ENCODE assay signal across 25 mouse cellular contexts in genomic region chr10:41055581-41055980, GRCm38 (mm10). TPM values are rescaled to one million over a fixed set of nuclear protein-coding genes. Genes with fewer than 3 reads are reported as not detected.
A peak's percentile ranks its signal among the peaks of the same experiment; 100 is the strongest.
DNase-seq lines count a peak whose midpoint lies in the region; ATAC-seq and TF ChIP-seq lines count a peak whose summit lies in the region.
"Had no signal": no experiment of that assay in that cellular context is flagged by ENCODE, and none has a peak within 500 bp of the region (broad histone marks: within the 10 kb centered on the region; RNA-seq: fewer than 3 reads in every experiment).

No protein-coding gene starts in this region.

- ATAC-seq in Patski, result no peak
- ATAC-seq: forebrain, embryonic 13.5 days; forebrain, postnatal 0 days; hindbrain, postnatal 0 days had no signal

- peak; percentile 4 for DNase-seq in gastrocnemius, adult 18-20 months (ENCODE audit: low spot score)
- DNase-seq in gastrocnemius, postnatal 4 days (ENCODE audit: low spot score in 2 of 2), result no peak
- peak; percentile 82 for DNase-seq in Muller cell, postnatal 12 days (ENCODE audit: inconsistent ontology term)
- DNase-seq in Patski (ENCODE audit: low read depth, low spot score), result peak; percentile 4
- peak; percentile 57 for DNase-seq in retina, postnatal 1 day
- no peak for DNase-seq in embryo, embryonic 10.5 days (ENCODE audit: low spot score)
- DNase-seq in testis, postnatal 14 days (ENCODE audit: low spot score), result no peak
- DNase-seq: adrenal gland, postnatal 14 days; cerebellum, adult 8-10 months; cerebellum, postnatal 14 days; forebrain, postnatal 0 days; gastrocnemius, adult 2 months; gastrocnemius, postnatal 25 days; heart, adult 18-20 months; heart, postnatal 10 days; kidney, adult 11 months had no signal

- H3K27me3 ChIP-seq in Patski, result peaks cover 19% of the 10 kb centered on the region
- H3K27me3 ChIP-seq: embryonic facial prominence, embryonic 13.5 days; forebrain, embryonic 13.5 days; hindbrain, embryonic 13.5 days had no signal

- CTCF ChIA-PET in Patski (lab: Charles Lee), result no interaction called here

- in situ Hi-C loops in Patski (cut with MboI; ENCODE audit: low pct_unique_long_range_greater_than_20kb), result no loop called here

- POLR2A ChIA-PET in Patski (lab: Charles Lee), result interaction anchor here (0.5 kb wide), 1 partner anchor 1367 kb away, joined by 3 read pairs; no protein-coding TSS in a partner anchor

- no peak for TF ChIP-seq CTCF in Patski (IDR thresholded peaks at IDR 0.05)

RNA-seq across cellular contexts. Expression of gene Gpr6, which starts 16.5 kb away (rescaled TPM):
- not detected for total RNA-seq in gastrocnemius, adult 18-20 months (2021)
- total RNA-seq in gastrocnemius, postnatal 4 days (2021), result not detected
- polyA plus RNA-seq in Patski (2021), result not detected
- total RNA-seq: adrenal gland, postnatal 14 days; common myeloid progenitor, adult 5-6 weeks; ES-E14; gastrocnemius, adult 2 months; gastrocnemius, postnatal 25 days; heart, adult 18-20 months; heart, postnatal 10 days; hematopoietic stem cell, adult 5-6 weeks had no signal
- polyA plus RNA-seq: embryonic facial prominence, embryonic 13.5 days; heart, embryonic 10.5 days; heart, embryonic 14.5 days had no signal

Comparison
In these comparisons a context has a peak if more than half of its experiments do, and no peak if none do; other contexts are left out.
1. DNase-seq: peak in gastrocnemius, adult 18-20 months (single experiment), Muller cell, postnatal 12 days (single experiment), Patski (single experiment) and retina, postnatal 1 day (single experiment); none in gastrocnemius, postnatal 4 days (0 of 2), embryo, embryonic 10.5 days (single experiment) and testis, postnatal 14 days (single experiment).